Mouse (Mus musculus) spleen, postnatal 14 days (tissue): ENCODE data around the gene Use1.
A peak's percentile ranks its signal among the peaks of the same experiment; 100 is the strongest.

ENCODE experiments used
- DNase-seq, 2 experiments: peaks; one replicate each; pipeline ENCODE4 v3.0.0; 2021 to 2022; ENCODE audit warnings: low spot score in 2 of 2

Gene Use1

DNA sequence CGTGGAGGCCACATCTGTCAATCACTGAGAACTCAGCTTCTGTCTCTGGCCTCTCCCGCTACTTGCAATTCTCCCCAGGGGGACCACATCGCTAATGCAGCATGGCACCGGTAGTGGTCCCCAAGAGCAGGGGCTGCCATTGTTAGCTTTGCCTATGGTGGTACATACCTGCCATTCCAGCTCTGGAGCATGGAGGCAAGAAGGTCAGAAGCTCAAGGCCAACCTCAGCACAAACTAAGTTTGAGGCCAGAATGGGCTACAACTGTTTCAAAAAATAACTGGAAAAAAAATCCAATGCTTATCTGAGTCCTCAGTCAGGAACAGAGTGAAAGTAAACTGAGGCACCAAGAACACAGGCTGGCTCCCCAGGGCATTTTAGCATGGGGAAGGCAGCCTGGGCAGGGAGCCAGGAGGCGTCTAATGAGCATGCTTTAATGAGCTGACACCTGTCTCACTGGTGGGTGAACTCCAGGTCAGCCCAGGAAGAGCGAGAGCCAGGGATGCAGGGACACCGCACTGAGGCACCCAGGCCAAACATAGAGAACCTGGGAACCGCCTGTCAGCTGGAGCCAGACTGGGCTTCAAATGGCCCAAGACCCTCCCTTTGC is 9.9 kb downstream of the Use1 start:
- DNase-seq, result no peak

DNA sequence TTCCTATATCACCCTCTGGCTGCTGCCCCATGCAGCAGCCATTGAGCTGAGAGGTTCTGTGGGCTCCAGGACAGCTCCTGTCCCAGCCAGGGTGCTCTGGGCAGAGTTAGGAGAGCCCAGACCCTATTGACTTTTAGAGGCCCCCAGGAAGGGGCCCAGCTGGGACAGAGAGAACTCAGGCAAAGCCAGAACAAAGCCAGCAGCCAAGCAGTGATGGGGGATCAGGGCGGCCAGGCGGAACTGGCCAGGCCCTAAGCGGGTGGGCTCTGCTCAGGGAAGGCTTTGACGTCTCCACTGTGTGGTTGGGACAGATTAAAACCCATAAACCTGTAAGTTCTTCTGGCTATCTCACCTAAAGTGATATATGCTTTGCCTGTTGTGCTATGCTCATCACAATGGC is 12.4 kb downstream of the Use1 start:
- DNase-seq, result no peak

DNA sequence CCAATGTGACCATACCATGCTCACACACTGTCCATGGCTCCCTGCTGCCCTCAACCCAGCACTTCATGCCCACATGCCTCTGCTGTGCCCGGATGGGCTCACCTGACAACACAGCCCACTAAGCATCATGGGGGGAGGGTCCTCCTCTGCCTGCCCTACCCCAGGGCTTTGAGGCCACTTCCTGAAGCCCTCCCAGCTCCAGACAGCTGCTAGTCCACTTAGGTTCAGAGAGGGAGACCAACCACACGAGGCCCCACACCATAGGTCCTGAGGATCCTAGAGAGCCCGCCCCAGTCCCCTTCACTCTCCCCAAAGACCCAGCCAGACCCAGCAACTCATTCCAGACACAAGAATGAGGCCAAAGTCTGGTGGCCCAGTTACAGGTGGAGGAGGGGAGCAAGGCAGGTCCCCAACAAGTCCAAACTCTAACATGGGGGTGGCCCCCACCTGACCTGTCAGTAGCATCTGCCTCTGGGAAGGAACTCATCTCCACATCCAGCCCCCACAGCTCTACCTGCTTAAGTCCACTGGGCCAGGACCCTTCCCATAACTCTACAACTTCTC is 12.9 kb downstream of the Use1 start:
- no peak for DNase-seq

DNA sequence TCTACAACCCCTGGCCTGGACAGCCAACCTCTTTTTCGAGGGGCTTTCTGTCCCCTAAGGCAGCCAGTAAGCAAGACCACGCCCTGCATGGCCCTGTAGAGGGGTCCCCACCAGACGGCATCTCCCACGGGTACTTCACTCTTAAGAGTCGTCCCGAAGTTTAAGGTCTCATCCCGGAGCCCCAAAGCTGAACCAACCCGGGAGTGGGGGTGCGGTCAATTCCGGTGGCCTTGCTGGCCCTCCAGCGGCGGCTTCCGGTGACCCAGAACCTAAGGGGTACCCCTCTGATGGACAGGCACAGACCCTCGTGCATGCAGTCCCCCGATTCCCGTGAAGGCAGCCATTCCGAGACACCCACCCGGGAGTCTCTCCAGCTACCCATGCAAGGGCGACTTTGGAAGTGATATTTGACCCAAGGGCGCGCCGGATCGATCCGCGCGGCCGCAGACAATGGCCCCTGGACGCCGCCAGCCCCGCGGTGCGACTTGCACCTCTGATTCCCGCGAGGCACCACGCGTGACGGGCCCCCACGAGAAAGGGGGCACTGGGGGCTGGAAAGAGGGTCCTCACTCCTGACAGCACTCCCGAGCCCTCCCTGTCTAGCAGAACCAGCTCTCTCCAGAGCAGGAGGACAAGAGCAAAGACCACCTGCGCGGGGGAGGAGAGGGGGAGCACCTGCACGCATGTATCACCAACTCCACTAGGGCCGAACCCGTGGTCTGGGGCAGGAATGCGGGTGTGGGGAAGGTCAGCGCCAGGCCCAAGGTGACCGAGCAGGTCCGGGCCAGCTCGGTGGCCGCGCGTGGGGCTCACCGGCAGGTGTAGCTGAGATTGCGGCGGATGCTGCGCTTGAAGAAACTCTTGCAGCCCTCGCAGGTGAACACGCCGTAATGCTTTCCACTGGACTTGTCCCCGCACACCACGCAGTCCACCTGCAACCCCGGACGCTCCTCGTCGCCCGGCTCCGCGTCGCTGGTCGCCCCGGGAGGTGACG is 13.8 kb downstream of the Use1 start:
- no peak for DNase-seq

DNA sequence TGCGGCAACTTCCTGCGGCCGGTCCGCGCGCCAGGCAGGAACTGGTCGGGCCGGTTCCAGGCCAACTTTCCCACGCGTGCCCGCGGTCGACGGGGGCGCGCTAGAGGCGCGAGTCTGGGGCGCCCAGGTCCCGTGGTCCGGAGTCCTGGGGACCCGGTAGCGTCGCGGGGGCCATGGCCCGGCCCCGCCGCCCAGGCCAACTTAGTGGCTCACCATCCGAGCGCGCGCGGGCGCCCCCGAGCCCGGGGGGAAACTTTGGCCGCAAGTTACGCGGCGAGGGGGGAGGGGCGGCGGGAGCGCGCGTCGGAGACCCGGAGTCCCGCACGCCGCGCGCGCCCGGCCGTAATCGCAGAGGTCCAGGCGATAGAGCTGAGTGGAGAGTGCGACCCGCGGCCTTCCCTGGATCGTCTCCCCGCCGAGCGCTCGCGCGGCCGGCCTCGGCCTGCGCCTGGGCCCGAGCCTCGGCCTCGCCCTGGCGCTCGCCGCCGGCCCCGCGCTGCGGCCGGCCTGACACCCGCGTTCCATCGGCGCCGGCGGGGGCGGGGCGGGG is 14.8 kb downstream of the Use1 start, which contains the start of gene Nr2f6:
Nr2f6 (minus strand) TSS at position 540 of the 550 bp plus-strand sequence.
- peak in 1 of 2 experiments; percentile 25 for DNase-seq

DNA sequence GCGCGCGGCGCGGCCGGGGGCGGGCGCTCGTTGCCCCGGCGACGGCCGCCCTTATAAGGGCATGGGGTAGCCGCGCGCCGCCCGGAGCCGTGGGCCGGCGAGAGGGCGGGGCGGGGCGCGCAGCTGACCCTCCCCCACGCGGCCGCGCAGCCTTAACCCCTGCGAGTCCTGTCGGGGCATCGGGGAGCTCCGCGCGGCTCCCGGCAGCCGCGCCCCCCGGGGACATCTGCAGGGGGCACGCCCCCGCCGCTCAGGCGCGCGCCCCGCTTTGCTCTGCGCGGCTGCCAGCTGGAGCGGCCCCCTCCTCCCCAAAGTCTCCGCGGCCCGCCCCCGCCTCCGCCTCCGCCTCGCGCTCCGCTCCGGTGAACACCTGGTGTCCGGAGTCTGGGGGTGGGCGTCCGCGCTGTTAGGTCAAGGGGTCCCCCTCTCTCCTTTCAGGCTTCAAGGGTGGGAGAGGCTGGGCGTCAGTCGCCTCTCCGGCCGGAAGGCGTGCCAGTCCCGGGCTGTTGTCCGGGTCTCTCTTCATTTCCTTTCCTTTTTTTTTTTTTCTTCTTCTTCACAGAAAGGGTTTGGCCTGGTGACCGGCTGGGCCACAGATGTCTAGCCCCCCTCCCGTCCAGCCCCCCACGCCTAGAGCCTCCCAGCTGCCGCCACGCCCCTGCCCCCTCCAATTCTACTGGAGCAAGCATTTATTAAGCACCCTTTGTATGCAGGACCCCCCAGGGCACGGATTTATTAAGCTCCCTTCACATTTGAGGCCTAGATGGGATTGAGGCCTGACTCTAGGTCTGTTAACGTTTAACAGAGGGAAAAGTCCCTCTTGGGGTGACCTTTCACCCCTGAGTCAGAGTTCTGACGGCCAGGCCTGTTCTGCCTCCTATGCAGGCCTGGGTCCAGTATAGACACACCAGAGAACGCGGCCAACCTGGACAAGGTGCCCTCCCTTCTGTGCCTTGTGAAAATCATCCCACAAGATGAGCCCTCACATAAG is 15.6 kb downstream of the Use1 start:
- DNase-seq, result peak; percentile 50 to 59

DNA sequence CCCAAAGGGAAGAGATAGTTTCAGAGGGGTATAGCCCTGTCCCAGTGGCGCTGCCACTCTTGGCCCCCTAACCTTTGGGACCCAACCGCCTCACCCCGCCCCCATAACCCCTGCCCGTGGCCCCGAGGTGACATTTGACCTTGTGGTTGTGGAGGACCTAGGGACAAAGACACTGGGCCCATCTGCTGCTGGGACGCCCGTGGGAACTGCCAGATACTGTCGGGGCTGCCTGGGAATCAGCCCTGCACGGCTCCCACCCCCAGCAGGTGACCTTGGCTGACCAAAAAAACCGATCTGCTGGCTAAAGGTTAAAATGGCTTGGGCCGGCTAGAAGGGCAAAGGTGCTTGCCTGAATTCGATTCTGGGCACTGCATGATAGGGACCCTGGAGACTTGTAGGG is 16.7 kb downstream of the Use1 start:
- no peak for DNase-seq

DNA sequence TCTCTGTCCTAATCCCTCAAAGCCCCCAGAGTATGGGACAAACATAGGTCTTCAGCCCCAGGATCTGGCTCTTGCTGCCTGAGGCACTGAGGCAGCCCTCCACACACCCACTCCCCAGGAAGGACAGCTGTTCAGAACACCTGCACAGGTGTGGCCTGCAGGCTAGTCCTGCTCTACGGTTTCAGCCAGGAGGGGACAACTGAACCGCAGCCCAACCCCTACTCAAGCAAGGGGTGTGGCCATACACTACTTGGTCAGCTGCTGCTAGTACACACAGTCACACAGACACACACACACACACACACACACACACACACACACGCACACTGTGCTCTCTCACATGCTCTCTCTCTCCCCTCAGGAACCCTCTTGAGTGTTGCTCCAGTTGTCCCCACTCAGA is 17.2 kb downstream of the Use1 start:
- DNase-seq, result no peak

DNA sequence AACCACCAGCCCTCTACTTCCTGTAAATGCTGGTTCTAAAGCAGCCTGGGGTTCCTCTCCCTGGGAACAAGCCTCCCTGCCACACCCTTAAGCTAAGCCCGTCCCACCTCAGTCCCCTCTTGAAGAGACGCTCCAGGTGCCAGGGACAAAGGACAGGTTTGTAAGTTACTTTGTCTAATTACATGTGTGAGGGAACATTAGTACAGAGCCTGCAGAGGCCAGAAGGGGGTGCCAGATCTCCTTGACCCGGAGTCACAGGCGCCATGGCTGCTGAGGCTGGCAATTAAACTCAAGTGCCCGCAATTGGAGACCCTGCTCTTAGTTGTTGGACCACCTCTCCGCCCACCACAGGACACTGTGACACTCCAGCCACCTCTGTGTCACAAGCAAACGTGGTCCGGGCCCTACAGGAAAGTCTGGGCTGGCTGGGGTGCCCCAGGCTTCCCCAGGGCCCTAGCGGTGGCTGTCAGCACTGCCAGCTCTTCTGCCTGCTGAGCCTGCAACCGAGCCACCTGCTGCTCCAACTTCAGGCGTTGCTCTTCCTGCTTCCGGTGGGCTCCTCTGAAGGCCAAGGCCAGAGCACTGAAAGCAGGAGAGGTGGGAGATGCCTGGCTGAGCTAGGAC is 18.7 kb downstream of the Use1 start:
- no peak for DNase-seq

DNA sequence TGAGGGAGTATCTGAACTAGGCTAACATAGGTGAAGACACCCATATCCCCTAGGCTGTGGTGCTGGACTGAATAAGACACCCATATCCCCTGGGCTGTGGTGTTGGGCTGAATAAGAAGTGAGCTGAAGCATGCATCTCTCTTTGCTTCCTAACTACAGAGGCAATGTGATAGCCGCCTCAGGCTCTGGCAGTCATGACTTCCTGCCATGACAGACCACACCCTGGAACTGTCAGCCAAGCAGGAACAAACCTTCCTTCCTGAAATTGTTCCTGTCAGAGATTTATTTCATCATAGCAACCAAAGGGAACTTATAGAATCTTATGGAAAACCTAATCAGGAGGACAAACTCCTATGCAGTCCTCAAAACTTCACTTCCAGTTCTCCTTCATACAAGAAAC is 21.6 kb downstream of the Use1 start:
- no peak for DNase-seq

DNA sequence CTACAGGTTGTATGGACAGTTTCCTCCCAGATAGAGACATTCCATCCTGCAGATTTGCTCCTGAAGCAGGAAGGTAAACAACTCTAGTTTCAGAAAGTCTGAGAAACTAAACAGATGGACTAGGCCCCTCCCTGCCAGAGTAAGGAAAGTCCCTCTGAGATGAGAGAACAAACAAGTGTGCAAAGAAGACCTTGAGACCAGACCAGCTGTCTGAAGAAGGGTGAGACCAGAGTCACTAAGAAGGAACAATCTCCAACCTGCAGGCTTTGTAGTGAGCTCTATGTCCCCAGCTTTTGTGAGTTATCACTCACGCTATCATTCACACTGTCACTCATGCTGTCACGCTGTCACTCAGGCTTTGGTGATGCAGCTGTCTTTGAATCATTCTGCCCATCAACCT is 25.0 kb downstream of the Use1 start:
- no peak for DNase-seq

DNA sequence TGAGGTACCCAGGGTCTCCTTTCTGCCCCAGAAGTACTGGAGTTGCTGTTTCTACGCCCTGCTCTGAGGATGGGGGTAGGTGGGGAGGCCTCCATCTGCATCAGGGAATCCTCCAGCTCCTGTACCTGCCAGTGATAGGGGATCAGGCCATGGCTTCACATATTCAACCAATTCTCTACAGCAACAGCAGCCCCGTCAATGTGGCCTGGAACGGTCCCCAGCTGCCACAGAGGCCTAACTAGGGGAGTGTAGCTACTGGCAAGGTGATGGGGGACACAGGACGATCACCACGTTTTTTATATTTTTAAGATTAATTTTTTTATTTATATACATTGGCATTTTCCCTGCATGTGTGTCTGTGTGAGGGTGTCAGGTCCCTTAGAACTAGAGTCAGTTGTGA is 25.7 kb downstream of the Use1 start:
- DNase-seq, result no peak

DNA sequence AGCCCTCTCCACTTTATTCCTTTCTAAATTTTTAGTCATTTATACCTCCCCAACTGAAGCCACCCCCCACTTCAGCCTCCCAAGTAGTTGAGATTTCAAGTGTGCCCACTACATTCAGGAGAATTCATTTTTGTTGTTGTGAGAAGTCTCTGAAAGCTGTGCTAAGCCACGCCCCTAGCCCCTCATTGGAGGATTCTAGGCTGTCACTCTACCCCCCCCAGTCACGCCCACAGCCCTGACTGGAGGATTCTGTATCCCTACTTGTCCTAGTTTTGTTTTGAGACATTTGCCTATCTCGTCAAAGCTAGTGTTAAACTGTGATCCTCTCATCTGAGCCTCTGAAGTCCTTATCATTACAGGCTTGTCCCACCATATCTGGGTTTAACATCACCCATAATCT is 26.2 kb downstream of the Use1 start:
- DNase-seq, result no peak

DNA sequence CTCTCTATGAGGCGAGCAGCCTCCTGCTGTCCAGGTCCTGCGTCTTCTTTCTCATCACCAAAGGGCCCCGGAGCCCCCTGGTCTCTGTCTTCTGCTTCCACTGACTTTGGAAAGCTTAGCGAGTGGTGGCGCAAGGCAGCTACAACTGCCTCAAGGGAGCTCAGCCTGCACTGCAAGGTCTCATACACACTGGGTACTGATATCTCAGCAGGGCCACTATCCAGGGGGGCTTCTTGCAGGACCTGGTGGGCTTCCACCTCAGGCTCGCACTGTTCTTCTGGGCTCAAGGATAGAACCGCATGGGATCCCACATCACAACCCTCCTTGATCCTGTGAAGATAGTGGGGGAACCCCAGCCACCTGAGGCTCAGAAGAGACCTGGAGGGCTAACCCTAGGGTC is 27.8 kb downstream of the Use1 start:
- DNase-seq, result no peak

DNA sequence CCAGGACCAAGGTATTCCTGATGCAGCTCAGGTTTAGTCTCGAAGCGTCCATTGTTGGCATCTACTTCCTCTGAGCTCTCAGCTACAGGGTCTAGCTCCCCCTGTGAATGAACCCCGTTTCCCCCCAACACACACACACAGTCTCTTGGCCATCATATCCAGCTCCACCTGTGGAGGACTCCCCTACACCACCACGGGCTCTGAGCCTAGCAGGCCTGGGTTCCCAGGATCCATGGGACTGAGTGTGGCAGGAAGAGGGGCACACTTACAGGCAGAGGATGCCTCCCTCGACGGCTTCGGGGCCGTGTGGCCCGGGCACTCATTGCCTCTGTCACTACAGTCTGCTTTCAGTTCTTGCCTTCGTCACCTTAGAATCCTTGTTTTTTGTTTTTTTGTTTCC is 28.4 kb downstream of the Use1 start:
- DNase-seq, result no peak

DNA sequence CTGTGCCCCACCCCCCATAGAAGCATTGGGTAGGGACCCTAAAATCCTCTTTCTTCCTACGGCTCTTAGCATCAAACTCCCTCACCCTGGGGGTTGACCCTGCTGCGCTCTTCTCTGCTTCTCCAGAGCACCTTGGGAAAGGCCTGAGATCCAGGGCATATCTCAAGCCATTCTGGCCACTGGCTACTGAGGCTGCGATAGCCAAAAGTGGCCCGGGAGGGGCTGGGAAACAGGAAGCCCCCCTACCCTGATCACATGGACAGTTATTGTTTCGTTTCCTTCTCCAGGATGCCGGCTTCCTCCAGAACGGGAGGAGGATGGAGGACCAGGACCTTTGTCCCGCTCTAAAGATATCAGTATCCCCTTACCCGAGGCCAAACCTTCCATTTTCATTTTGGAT is 29.0 kb downstream of the Use1 start, which contains the start of gene Ushbp1:
Ushbp1 (minus strand) TSS at position 174 of the 400 bp plus-strand sequence.
- DNase-seq, result no peak

DNA sequence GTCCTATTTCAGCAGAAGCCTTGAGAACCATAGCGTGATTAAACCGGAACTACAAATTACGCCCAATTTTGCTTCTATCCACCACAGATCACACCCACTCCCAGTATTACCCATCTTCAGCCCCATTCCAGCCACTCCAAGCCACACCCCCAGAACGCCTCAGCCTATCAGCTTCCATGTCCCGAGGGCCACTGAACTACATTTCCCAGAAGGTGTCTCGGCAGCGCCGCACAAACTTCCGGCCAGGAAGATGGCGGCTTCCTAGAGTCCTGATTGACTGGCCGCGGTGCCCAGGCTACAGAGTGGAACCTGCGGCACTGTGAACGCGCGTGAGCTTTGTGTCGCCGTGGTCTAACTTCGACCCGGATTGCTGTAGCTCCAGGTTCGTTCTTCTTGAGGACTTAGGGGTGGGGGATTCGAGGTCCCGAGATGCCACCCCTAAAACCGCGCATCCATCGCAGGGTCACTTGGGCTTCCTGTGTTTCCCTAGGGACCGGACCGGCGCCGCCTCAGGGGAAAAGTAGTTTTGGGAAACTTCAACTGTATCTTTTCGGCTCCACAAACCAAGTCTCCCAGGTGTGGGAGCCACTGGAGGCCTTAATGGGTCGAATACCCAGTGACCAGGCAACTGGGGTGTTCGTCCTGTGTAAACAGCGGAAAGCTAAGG is 30.1 kb downstream of the Use1 start, which contains the start of gene Babam1:
Babam1 (plus strand) TSS at position 223 of the 667 bp plus-strand sequence.
- DNase-seq, result peak; percentile 78 to 79

DNA sequence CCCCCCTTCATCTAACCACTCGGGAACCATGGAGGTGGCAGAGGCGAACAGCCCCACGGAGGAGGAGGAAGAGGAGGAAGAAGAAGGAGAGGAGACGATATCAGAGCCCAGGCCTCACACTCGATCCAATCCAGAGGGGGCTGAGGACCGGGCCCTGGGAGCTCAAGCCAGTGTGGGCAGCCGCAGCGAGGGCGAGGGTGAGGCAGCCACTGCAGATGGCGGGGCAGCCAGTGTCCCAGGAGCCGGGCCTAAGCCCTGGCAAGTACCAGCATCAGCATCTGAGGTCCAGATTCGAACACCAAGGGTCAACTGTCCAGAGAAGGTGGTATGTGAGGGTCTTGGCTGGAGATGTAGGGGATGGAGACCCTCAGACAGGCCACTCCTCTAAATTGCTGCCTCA is 31.1 kb downstream of the Use1 start:
- no peak for DNase-seq

DNA sequence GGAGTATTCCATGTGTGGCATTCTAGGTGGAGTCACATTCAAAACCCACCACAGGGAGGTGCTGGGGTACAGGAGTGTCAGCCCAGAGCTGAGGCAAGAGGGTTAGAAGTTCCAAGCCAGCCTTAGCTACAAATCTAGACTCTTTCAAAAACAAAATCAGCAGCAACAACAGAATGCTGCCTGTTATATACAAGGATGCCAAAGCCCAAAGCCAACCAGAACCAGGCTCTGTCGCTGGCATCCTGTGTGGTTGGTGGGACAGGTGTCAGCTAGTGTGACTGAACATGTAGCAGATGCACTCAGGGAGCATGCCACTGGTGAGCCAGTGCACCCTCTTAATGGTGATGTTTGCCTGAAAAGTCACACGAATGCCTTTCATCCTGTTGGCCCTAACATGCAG is 34.2 kb downstream of the Use1 start:
- peak in 1 of 2 experiments; percentile 5 for DNase-seq

DNA sequence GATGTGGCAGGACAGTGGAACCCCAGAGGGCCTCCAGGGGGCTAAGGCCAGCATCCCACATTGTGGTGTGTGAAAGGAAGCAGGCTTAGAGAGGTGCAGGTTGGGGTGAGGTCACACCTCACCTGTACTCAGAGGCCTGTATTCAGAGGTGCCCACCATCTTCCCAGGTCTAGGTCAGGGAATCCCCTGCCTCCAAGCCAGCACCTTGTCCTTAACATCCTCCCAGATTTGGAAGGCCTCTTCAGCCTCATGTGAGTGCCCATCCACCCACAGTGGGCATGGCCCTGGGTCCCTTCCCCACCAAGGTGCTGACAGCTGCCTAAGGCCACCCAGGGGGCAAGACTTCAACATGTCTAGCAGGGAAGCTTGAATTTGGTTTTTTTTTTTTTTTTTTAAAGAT is 34.8 kb downstream of the Use1 start:
- DNase-seq, result peak in 1 of 2 experiments; percentile 5
